Mouse (Mus musculus) intestine, embryonic 16.5 days (tissue): ENCODE data around the gene Klhl3. TPM values are rescaled to one million over a fixed set of nuclear protein-coding genes. Genes with fewer than 3 reads are reported as not detected.

ENCODE experiments used
- ATAC-seq: fragments of 200-750 bp; cut with Nextera tagmentation; 2 replicates; pipeline ENCODE4 v1.8.0; 2017; ENCODE audit warnings: moderate TSS enrichment, moderate library complexity
- H3K27ac ChIP-seq: fragments of 300-500 bp; sonication (generic); 2 replicates; pipeline ENCODE4 v1.5.1; 2014; ENCODE audit warnings: mild to moderate bottlenecking, low read length
- H3K27me3 ChIP-seq: fragments of 300-500 bp; sonication (generic); replicated peaks from 2 replicates; pipeline ENCODE4 v1.6.1; 2014; ENCODE audit warnings: low read length, control low read depth, mixed read lengths; ENCODE audit not compliant: control insufficient read depth, insufficient read depth
- H3K36me3 ChIP-seq: fragments of 300-500 bp; sonication (generic); 2 replicates; pipeline ENCODE4 v1.6.1; 2014; ENCODE audit warnings: low read length, control low read depth; ENCODE audit not compliant: control insufficient read depth, insufficient read depth
- H3K4me1 ChIP-seq: fragments of 300-500 bp; sonication (generic); 2 replicates; pipeline ENCODE4 v1.6.1; 2014; ENCODE audit warnings: low read length, control low read depth, mixed read lengths; ENCODE audit not compliant: control insufficient read depth, insufficient read depth
- H3K4me2 ChIP-seq: fragments of 300-500 bp; sonication (generic); 2 replicates; pipeline ENCODE4 v1.6.1; 2014; ENCODE audit warnings: low read depth, low read length, control low read depth
- H3K4me3 ChIP-seq: fragments of 300-500 bp; sonication (generic); 2 replicates; pipeline ENCODE4 v1.5.1; 2014; ENCODE audit warnings: mild to moderate bottlenecking, low read length
- H3K9ac ChIP-seq: fragments of 300-500 bp; sonication (generic); 2 replicates; pipeline ENCODE4 v1.6.1; 2014; ENCODE audit warnings: low read depth, low read length
- H3K9me3 ChIP-seq: fragments of 300-500 bp; sonication (generic); 2 replicates; pipeline ENCODE4 v1.6.1; 2016; ENCODE audit warnings: low read length, control low read depth; ENCODE audit not compliant: control insufficient read depth
- WGBS: fragments of 180-500 bp; shearing (Covaris S2); extraction: QIAGEN DNeasy Blood & Tissue Kit; methylation state at CpG from one replicate; pipeline ENCODE4 v1.1.7; 2014; 5-methylcytosine and 5-hydroxymethylcytosine counted together
- polyA plus RNA-seq: library from polyadenylated mRNA; unstranded; fragments of >200 nt; fragmentation: Nextera tagmentation; extraction: Ambion mirVana; gene quantifications from 2 replicates; pipeline ENCODE4 v1.2.1, GENCODE M21; 2015

Gene Klhl3
- 1.9 and 2.4 TPM in 2 replicates for polyA plus RNA-seq

DNA sequence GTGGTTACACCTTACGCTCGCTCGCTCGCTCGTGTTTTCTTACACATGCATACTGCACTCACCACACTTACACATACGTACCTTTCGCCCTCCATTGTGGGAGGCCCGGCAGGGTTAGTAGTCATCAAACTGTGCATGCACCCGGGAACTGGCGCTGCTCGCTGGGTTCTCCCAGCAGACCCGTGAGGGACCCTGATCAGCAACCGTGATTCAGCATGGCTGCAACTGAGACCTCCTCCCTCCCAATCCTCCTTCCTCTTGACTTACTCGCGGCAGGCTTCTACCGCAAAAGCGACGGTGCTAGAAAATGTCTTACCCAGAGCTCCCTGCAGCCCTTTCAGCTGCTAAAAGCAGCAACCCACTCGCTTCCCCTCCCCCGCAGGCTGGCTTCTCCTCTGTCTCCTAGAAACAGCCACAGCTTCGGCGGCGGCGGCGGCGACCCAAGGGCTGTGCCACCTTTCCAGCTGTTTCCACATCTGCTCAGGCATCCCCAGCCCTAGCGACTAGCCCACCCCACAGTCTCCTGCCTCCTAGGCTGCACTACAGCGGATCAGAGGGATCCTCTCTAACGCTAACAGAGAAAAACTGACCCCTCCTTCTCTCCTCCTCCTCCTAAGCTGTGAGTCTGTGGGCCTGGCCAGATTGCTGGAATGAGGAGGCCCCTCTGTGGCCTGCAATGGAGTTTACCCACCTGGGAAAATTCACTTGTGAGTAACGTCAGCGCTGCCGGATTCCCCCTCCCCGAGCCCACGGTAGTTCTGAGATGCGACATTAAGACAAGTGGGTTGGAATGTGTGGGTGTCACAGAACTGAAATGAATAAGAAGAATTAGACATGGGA lies at the start of gene Klhl3:
Gene Klhl3 (minus strand): TSS at position 532 of the 840 bp plus-strand sequence.
- peak within 1 kb of the TSS; percentile 63 for H3K4me3 ChIP-seq
- H3K27me3 ChIP-seq: no peaks in the 10 kb centered on the region
- no peaks in the 10 kb centered on the region for H3K9me3 ChIP-seq
- H3K36me3 ChIP-seq: no peaks in the 10 kb centered on the region
- ATAC-seq: peak; percentile 63
- peaks cover 9% of the 10 kb centered on the region for H3K4me1 ChIP-seq
- 1% methylated on average over 35 of the region's 35 CpGs for WGBS
- peak within 1 kb of the TSS; percentile 59 for H3K27ac ChIP-seq
- H3K9ac ChIP-seq: peak within 1 kb of the TSS; percentile 79
- peak within 1 kb of the TSS; percentile 91 for H3K4me2 ChIP-seq

DNA sequence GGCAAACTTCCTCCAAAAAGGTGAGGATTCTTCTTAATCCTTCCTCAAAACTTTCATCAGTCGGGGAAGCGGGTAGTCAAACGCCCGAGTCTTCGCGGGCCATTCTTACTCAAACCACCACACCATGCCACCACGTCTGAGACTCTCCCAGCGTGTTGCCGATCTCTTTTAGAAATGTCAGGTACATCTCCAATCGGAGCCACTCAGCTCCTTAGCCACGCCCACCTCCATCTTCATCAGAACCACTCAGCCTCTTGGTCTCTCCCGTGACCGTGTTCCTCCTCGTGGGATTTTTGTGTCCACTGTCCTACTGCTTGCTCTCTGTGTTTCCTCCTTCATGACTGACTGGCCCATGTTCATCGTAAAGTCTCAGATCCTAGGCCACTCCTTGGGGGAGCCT lies 47.4 kb upstream of the Klhl3 start:
- Histone ChIP-seq H3K27me3 (no peaks in the 10 kb centered on the region), H3K27ac (no peak overlapping the region), H3K4me1 (0 out of 2 replicates have a peak, but pooled peaks cover 4% of the 10 kb centered on the region), H3K4me3 (no peak overlapping the region), H3K9ac (no peak overlapping the region), H3K4me2 (no peak overlapping the region), H3K9me3 (no peaks in the 10 kb centered on the region), H3K36me3 (peaks cover 15% of the 10 kb centered on the region)
- 94% methylated on average over 15 of the region's 15 CpGs for WGBS
- no peak for ATAC-seq

DNA sequence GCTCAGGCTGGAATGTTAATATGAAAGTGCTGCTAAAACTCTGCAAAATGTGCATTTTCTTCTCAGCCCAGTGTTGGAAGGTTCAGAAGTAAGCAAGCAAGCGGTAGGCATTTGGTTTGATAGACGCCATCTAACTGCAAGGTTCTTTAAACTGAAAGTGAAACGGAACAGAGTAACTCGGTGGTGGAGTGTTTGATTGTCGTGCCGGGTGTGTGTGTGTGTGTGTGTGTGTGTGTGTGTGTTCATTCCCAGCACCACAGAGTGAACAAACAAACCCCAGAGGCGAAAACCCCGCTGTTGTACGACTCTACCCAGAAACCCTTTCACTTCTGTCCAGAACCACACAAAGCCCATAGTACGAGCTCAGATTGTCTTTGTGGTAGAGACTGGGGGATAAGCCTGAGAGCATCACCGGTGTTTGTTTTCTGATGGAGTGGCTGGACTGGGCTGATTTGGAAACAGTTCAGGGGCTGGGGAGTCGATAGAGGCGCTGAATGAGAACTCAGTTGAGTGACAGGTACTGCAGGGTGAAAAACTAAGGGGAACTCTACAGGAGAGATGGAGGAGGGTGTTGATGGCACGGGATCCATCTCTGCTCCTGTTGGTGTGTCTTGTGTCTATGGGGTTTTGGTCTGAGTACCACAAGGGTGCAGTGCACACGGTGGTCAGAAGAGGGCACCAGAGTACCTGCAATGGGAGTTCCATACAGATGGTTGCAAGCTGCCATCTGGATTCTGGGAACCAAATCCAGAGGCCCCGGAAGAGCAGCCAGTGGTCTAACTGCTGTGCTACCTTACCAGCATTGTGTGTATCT lies 44.9 kb upstream of the Klhl3 start:
- Histone ChIP-seq H3K9ac (peak overlapping the region; percentile 86), H3K36me3 (peaks cover 13% of the 10 kb centered on the region), H3K4me2 (peak overlapping the region; percentile 88), H3K4me3 (peak overlapping the region; percentile 91), H3K9me3 (no peaks in the 10 kb centered on the region), H3K27me3 (no peaks in the 10 kb centered on the region), H3K27ac (peak overlapping the region; percentile 62), H3K4me1 (0 out of 2 replicates have a peak, but pooled peaks cover 4% of the 10 kb centered on the region)
- peak; percentile 77 for ATAC-seq
- WGBS: 8% methylated on average over 16 of the region's 16 CpGs

DNA sequence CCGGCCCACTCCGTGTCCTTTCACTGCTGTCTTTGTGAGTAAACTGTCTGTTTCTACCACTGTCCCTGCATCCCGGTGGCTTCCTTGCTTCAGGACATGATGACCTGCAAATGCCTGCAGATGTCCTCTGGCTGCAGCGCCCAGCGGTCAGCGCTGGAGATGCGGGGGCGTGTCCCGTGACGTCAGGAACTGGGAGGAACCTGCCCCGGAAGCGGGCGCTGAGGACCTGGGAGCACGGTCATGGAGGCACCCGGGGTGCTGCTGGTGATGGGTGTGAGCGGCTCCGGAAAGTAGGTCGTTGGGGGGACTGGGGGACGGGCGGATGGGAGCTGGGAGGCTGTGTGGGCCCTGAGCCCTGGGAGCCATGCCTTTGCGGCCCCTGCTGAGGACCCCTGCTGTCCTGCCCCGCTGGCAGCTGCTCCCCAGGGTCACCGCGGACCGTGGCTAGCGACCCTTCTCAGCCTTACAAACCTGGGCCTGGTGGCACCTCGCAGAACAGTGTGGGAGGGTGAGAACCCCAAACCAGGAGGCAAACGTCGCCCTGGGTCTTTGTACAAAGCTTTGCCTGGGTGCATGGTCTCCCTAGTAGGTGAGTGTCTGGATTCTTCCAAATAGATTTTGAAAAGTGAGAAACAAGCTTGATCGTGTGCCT lies 44.2 kb upstream of the Klhl3 start, which contains the start of gene Idnk:
Gene Idnk (plus strand): TSS at position 203 of the 652 bp plus-strand sequence.
- 0 out of 2 replicates have a peak, but pooled peaks cover 4% of the 10 kb centered on the region for H3K4me1 ChIP-seq
- H3K4me2 ChIP-seq: peak within 1 kb of the TSS; percentile 88
- peak within 1 kb of the TSS; percentile 86 for H3K9ac ChIP-seq
- peaks cover 13% of the 10 kb centered on the region for H3K36me3 ChIP-seq
- H3K4me3 ChIP-seq: peak within 1 kb of the TSS; percentile 91
- WGBS: under 1% methylated on average over 30 of the region's 30 CpGs
- H3K9me3 ChIP-seq: no peaks in the 10 kb centered on the region
- no peaks in the 10 kb centered on the region for H3K27me3 ChIP-seq
- ATAC-seq: peak; percentile 94
- H3K27ac ChIP-seq: peak within 1 kb of the TSS; percentile 62

DNA sequence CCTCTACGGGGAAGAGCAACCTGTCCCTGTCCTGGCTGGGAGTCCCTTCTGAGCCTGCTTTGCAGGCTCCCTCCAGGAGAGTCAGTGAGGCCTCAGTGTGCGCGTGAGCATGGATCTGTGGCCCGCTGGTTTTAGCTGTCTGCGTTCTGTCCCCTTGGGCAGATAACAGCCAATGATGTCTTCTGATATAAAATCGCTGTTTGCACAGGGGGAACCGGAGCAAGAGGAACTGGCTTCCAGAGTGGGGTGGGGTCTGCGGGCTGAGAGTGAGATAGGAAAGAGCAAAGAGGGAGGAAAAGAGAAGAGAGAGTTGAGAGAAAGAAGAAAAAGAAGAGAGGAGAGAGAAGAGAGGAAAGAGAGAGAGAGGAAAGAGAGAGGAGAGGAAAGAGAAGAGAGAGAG lies 43.6 kb upstream of the Klhl3 start:
- Histone ChIP-seq H3K9me3 (no peaks in the 10 kb centered on the region), H3K27ac (no peak overlapping the region), H3K27me3 (no peaks in the 10 kb centered on the region), H3K9ac (peak overlapping the region; percentile 86), H3K4me3 (peak overlapping the region; percentile 91), H3K4me1 (0 out of 2 replicates have a peak, but pooled peaks cover 4% of the 10 kb centered on the region), H3K4me2 (peak overlapping the region; percentile 88), H3K36me3 (peaks cover 13% of the 10 kb centered on the region)
- 23% methylated on average over 8 of the region's 8 CpGs for WGBS
- ATAC-seq: peak; percentile 19; the same call in 1 of the 2 replicates

DNA sequence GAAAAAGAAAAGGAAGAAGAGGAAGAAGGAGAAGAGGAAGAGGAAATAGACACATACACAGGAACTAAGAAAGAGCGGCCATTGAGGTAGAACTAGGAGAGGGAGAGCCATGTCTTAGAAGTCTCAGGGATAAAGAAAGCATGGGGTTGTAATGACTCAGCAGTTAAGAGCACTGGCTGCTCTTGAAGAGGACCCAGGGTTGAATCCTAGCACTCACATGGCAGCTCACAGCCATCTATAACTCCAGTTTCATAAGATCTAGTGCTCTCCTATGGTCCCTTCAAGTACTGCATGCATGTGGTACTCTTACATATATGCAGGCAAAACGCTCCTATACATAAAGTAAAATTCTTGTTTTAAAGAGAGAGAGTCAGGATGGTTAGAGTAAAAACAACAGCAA lies 42.6 kb upstream of the Klhl3 start:
- no peak for ATAC-seq
- peaks cover 6% of the 10 kb centered on the region for H3K36me3 ChIP-seq
- 93% methylated on average over 2 of the region's 2 CpGs for WGBS
- no peak overlapping the region for H3K9ac ChIP-seq
- no peak overlapping the region for H3K4me2 ChIP-seq
- no peak overlapping the region for H3K4me3 ChIP-seq
- H3K4me1 ChIP-seq: 0 out of 2 replicates have a peak, but pooled peaks cover 4% of the 10 kb centered on the region
- no peaks in the 10 kb centered on the region for H3K9me3 ChIP-seq
- H3K27ac ChIP-seq: no peak overlapping the region
- H3K27me3 ChIP-seq: no peaks in the 10 kb centered on the region

DNA sequence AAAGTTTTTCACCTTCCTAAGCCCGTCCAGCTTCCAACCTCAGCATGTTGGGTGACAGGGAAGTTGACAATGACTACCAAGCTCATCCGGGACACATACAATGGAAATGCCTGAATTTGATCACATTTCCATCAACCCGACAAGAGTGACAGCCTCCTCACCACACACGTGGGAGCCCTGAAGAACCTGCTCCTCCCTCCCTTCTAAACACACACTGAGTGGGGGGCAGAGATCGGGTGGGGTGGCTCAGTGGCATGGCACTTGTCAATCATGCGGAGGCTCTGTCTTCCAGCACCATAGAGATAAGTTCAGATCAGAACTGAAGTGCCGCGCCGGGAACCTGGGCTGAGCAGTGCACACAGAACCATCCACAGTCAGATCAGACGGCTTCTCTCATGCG lies 37.0 kb upstream of the Klhl3 start:
- H3K4me2 ChIP-seq: no peak overlapping the region
- 79% methylated on average over 11 of the region's 11 CpGs for WGBS

DNA sequence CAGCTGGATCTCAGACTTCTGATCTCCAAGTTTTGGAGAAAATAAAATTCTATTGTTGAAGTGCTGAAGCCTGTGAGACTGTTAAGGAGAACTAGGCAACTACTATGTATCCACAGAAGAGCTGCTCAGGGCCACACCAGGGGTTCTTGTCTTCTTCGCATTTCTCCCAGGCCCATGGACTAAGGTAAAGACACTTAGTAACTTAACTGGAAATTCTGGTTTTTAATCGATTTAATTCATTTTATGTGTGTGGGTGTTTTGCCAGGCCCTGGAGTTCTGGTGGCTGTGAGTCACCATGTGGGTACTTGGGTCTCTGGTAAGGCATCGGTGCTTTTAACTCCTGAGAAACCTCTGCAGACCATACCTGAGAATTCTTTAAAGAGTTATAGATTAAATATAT lies 36.2 kb upstream of the Klhl3 start:
- 87% methylated on average over 3 of the region's 3 CpGs for WGBS
- H3K27ac ChIP-seq: no peak overlapping the region
- H3K4me1 ChIP-seq: peaks cover 6% of the 10 kb centered on the region
- H3K4me3 ChIP-seq: no peak overlapping the region
- no peaks in the 10 kb centered on the region for H3K36me3 ChIP-seq
- no peak overlapping the region for H3K4me2 ChIP-seq
- H3K9ac ChIP-seq: no peak overlapping the region
- no peaks in the 10 kb centered on the region for H3K9me3 ChIP-seq
- H3K27me3 ChIP-seq: no peaks in the 10 kb centered on the region
- no peak for ATAC-seq

More for the DNA sequence above, 37.0 kb upstream of the Klhl3 start:
- Histone ChIP-seq H3K9me3 (no peaks in the 10 kb centered on the region), H3K27me3 (no peaks in the 10 kb centered on the region), H3K4me3 (no peak overlapping the region), H3K27ac (no peak overlapping the region), H3K36me3 (no peaks in the 10 kb centered on the region), H3K4me1 (peaks cover 6% of the 10 kb centered on the region), H3K9ac (no peak overlapping the region)
- no peak for ATAC-seq
